Mouse (Mus musculus): ENCODE results near the gene Best3. TPM values are rescaled to one million over a fixed set of nuclear protein-coding genes. Genes with fewer than 3 reads are reported as not detected.
A peak's percentile ranks its signal among the peaks of the same experiment; 100 is the strongest.

Gene Best3
- polyA plus RNA-seq, 1 experiment from 2014 or later = 0.05 TPM

DNA sequence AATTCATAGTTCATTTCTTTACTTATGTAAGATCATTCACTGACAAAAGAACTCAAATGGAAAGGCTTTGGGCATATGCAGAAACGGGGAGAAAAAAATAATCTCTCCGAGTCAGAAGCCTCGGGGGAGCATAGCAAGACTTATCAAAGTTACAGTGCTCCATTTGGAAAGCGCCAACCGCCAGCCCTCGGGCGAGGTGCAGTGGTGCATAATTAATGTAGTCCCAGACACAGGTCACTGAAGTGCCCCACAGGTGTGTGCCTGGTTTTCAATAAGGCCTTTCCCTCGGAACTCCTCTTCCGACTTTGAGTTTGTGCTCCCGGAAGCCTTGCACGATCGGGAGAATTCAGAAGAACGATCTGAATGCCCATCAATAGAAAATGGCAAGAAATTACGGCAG is 24.0 kb upstream of the Best3 start:
- Histone ChIP-seq H3K4me3 (no peak overlapping the region), H3K27ac (no peak overlapping the region), H3K4me1 (peaks cover 25% of the 10 kb centered on the region), H3K9me3 (replicated peaks) (no peaks in the 10 kb centered on the region), H3K27me3 (ENCODE audit: low read depth, poor library complexity, severe bottlenecking) (no peaks in the 10 kb centered on the region), H3K36me3 (no peaks in the 10 kb centered on the region)
- 82% methylated on average over 14 of the region's 14 CpGs for WGBS
- DNase-seq (ENCODE audit: low spot score) = no peak

GRCm38 (mm10) chr10:116962803-116963202 is 23.3 kb upstream of the Best3 start:
- WGBS = 59% methylated on average over 17 of the region's 17 CpGs
- Histone ChIP-seq H3K36me3 (no peaks in the 10 kb centered on the region), H3K4me1 (peaks cover 25% of the 10 kb centered on the region), H3K9me3 (replicated peaks) (no peaks in the 10 kb centered on the region), H3K27me3 (ENCODE audit: low read depth, poor library complexity, severe bottlenecking) (no peaks in the 10 kb centered on the region), H3K4me3 (no peak overlapping the region), H3K27ac (0 out of 2 replicates have a peak overlapping the region, but pooled peaks have one; percentile 26)
- DNase-seq (ENCODE audit: low spot score) = no peak

DNA sequence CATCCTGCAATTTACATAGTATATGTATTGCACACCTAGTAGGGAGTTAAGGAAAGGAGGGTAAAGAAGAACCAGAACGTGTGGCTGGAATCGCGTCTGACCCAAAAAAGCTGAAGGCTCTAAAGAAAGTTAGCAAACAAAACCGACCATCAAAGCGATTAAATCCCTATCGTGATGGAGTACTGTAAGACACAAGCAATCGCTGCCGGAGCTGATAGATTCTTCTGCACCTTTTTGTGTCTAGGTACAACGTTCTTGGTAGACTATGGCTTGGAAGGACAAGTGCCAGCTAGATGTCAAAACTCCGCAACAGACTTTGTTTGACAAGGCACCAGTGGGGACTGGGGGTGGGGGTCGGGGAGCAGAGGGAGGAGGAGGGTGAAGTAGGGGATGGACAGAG is 22.0 kb upstream of the Best3 start:
- 82% methylated on average over 11 of the region's 11 CpGs for WGBS
- no peaks in the 10 kb centered on the region for H3K36me3 ChIP-seq
- no peaks in the 10 kb centered on the region for H3K9me3 ChIP-seq (replicated peaks)
- no peaks in the 10 kb centered on the region for H3K27me3 ChIP-seq (ENCODE audit: low read depth, poor library complexity, severe bottlenecking)
- peaks cover 25% of the 10 kb centered on the region for H3K4me1 ChIP-seq
- H3K4me3 ChIP-seq = no peak overlapping the region
- no peak overlapping the region for H3K27ac ChIP-seq
- no peak for DNase-seq (ENCODE audit: low spot score)

- DNase-seq (ENCODE audit: low spot score) = no peak
- no peak overlapping the region for H3K4me3 ChIP-seq
- 0 out of 2 replicates have a peak overlapping the region, but pooled peaks have one; percentile 14 for H3K27ac ChIP-seq
- H3K9me3 ChIP-seq (replicated peaks) = no peaks in the 10 kb centered on the region
- 78% methylated on average over 4 of the region's 4 CpGs for WGBS
- H3K4me1 ChIP-seq = peaks cover 25% of the 10 kb centered on the region
- no peaks in the 10 kb centered on the region for H3K27me3 ChIP-seq (ENCODE audit: low read depth, poor library complexity, severe bottlenecking)
- H3K36me3 ChIP-seq = no peaks in the 10 kb centered on the region
These were observed 21.5 kb upstream of the Best3 start for GRCm38 (mm10) chr10:116964571-116964970.

DNA sequence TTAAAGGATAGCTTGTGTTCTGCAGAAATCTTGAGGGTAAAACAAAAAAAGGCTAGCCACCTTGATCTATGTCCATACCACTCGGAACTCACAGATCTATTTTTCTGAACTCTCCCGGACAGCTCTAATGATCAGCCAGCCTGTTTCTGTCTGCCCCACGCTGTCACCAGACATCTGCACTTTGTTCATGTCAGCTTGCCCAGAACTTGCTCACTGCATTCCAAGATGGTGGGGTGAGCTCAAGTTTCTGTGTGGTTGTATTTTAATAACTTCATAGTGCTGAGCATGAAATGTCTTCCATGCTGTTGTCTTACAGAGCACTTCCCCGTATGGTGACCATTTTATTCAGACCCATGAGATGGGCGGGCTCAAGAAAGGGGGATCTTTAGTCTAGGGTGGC is 20.8 kb upstream of the Best3 start:
- WGBS = 48% methylated on average over 5 of the region's 5 CpGs
- H3K27me3 ChIP-seq (ENCODE audit: low read depth, poor library complexity, severe bottlenecking) = no peaks in the 10 kb centered on the region
- no peaks in the 10 kb centered on the region for H3K9me3 ChIP-seq (replicated peaks)
- peak; percentile 58 for DNase-seq (ENCODE audit: low spot score)
- no peak overlapping the region for H3K4me3 ChIP-seq
- peak overlapping the region; percentile 50; the same call in 1 of the 2 replicates for H3K27ac ChIP-seq
- H3K36me3 ChIP-seq = no peaks in the 10 kb centered on the region
- peaks cover 25% of the 10 kb centered on the region for H3K4me1 ChIP-seq

GRCm38 (mm10) chr10:116966065-116966464 is 20.0 kb upstream of the Best3 start:
- Histone ChIP-seq H3K27ac (0 out of 2 replicates have a peak overlapping the region, but pooled peaks have one; percentile 50), H3K4me3 (no peak overlapping the region), H3K27me3 (ENCODE audit: low read depth, poor library complexity, severe bottlenecking) (no peaks in the 10 kb centered on the region), H3K36me3 (no peaks in the 10 kb centered on the region), H3K9me3 (replicated peaks) (no peaks in the 10 kb centered on the region), H3K4me1 (peaks cover 25% of the 10 kb centered on the region)
- WGBS = 74% methylated on average over 6 of the region's 6 CpGs
- no peak for DNase-seq (ENCODE audit: low spot score)

DNA sequence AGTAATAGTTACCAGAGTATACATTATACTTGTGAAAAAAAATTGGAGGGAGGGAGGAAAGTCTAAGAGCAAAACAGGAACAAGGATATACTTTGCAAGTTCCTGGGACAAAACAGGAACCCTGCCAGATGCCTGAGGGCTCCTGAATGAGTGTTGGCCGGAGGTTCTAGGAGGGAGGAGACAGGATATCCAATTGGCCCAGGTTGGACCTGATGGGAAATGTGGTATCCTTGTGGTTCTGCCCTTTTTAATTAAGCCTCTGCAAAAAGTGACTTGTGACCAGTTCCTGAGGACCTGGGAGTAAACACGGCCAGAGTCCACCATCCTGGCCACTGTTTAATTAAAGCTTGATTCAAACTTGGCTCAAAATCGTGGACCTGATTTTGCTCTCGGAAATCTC is 17.4 kb upstream of the Best3 start:
- H3K4me1 ChIP-seq = peaks cover 18% of the 10 kb centered on the region
- H3K9me3 ChIP-seq (replicated peaks) = no peaks in the 10 kb centered on the region
- DNase-seq (ENCODE audit: low spot score) = no peak
- WGBS = 90% methylated on average over 4 of the region's 4 CpGs
- no peaks in the 10 kb centered on the region for H3K36me3 ChIP-seq
- H3K4me3 ChIP-seq = no peak overlapping the region
- H3K27me3 ChIP-seq (ENCODE audit: low read depth, poor library complexity, severe bottlenecking) = no peaks in the 10 kb centered on the region
- no peak overlapping the region for H3K27ac ChIP-seq

- no peak for DNase-seq (ENCODE audit: low spot score)
- Histone ChIP-seq H3K36me3 (no peaks in the 10 kb centered on the region), H3K4me3 (no peak within 1 kb of the TSS), H3K9me3 (replicated peaks) (no peaks in the 10 kb centered on the region), H3K4me1 (peaks cover 4% of the 10 kb centered on the region; the same call in 1 of the 2 replicates), H3K27me3 (ENCODE audit: low read depth, poor library complexity, severe bottlenecking) (no peaks in the 10 kb centered on the region), H3K27ac (no peak within 1 kb of the TSS)
- 96% methylated on average over 6 of the region's 6 CpGs for WGBS
These were observed 13.6 kb upstream of the Best3 start, which contains the start of gene Gm10271 for GRCm38 (mm10) chr10:116972509-116972908. Gene Gm10271 (minus strand): TSS chr10:116972609.

- H3K4me3 ChIP-seq = no peak overlapping the region
- 48% methylated on average over 4 of the region's 4 CpGs for WGBS
- no peaks in the 10 kb centered on the region for H3K27me3 ChIP-seq (ENCODE audit: low read depth, poor library complexity, severe bottlenecking)
- no peaks in the 10 kb centered on the region for H3K9me3 ChIP-seq (replicated peaks)
- no peak overlapping the region for H3K27ac ChIP-seq
- H3K4me1 ChIP-seq = peaks cover 4% of the 10 kb centered on the region; the same call in 1 of the 2 replicates
- H3K36me3 ChIP-seq = no peaks in the 10 kb centered on the region
- DNase-seq (ENCODE audit: low spot score) = no peak
These were observed 8.7 kb upstream of the Best3 start for GRCm38 (mm10) chr10:116977455-116977854.

DNA sequence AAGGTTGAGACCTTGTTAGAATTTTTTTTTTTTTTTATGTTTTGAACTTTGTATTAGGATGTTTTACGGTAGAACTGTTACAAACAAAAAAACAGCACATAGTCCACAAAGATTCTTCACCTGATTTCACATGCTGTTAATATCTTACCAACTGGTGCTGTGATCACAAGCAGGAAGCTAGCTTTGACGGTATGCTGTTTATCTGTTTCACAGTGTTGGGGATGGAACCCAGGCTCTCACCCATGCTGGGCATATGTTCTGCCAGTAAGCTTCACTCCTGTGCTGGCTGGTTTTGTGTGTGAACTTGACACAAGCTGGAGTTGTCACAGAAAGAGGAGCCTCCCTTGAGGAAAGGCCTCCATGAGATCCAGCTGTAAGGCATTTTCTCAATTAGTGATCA is 8.3 kb upstream of the Best3 start:
- H3K27me3 ChIP-seq (ENCODE audit: low read depth, poor library complexity, severe bottlenecking) = no peaks in the 10 kb centered on the region
- no peak overlapping the region for H3K27ac ChIP-seq
- peaks cover 4% of the 10 kb centered on the region; the same call in 1 of the 2 replicates for H3K4me1 ChIP-seq
- no peak overlapping the region for H3K4me3 ChIP-seq
- no peak for DNase-seq (ENCODE audit: low spot score)
- WGBS = 85% methylated on average over 2 of the region's 2 CpGs
- H3K9me3 ChIP-seq (replicated peaks) = no peaks in the 10 kb centered on the region
- no peaks in the 10 kb centered on the region for H3K36me3 ChIP-seq

- Histone ChIP-seq H3K4me1 (peaks cover 4% of the 10 kb centered on the region; the same call in 1 of the 2 replicates), H3K36me3 (no peaks in the 10 kb centered on the region), H3K27ac (no peak overlapping the region), H3K27me3 (ENCODE audit: low read depth, poor library complexity, severe bottlenecking) (no peaks in the 10 kb centered on the region), H3K4me3 (no peak overlapping the region), H3K9me3 (replicated peaks) (no peaks in the 10 kb centered on the region)
- no peak for DNase-seq (ENCODE audit: low spot score)
- 92% methylated on average over 9 of the region's 9 CpGs for WGBS
These were observed 7.3 kb upstream of the Best3 start for GRCm38 (mm10) chr10:116978841-116979240.

- Histone ChIP-seq H3K9me3 (replicated peaks) (no peaks in the 10 kb centered on the region), H3K4me3 (no peak overlapping the region), H3K36me3 (no peaks in the 10 kb centered on the region), H3K4me1 (peaks cover 4% of the 10 kb centered on the region; the same call in 1 of the 2 replicates), H3K27ac (no peak overlapping the region), H3K27me3 (ENCODE audit: low read depth, poor library complexity, severe bottlenecking) (no peaks in the 10 kb centered on the region)
- 89% methylated on average over 4 of the region's 4 CpGs for WGBS
- no peak for DNase-seq (ENCODE audit: low spot score)
These were observed 5.8 kb upstream of the Best3 start for GRCm38 (mm10) chr10:116980273-116980672.

DNA sequence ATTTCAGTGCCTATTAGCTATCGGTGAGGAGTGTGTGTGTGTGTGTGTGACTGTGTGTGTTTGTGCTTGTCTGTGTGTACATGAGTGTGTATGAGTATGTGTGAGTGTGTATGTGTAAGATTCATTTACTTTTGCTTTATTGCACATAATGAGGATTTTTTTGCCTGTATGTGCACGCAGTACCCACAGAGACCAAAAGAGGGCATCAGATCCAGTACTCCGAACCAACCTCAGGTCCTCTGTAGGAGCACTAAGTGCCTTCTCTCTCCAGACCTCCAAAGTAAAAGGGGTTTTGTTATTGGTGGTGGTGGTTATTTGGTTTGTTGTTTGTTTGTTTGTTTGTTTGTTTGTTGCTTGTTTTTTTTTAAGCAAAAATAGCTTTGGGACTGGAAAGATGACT is 5.2 kb upstream of the Best3 start:
- WGBS = 63% methylated on average over 3 of the region's 3 CpGs
- H3K4me3 ChIP-seq = no peak overlapping the region

DNA sequence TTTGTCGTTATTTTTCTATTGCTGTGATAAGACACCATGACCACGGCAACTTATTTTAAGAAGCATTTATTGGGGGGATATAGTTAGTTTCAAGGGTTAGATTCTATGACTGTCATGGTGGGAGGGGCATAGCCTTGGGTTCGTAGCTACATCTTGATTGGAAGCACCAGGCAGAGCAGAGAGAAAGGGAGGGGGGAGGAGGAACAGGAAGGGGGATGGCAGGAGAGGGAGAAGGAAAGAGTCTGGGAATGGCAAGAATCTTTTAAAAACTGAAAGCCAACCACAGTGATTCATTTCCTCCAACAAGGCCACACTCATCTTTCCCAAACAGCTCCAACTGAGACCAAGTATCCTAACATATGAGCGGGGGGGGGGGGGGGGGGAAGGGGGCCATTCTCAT is 3.6 kb upstream of the Best3 start:
- WGBS = 77% methylated on average over 3 of the region's 4 CpGs
- H3K9me3 ChIP-seq (replicated peaks) = no peaks in the 10 kb centered on the region

More for the DNA sequence above, 5.2 kb upstream of the Best3 start:
- Histone ChIP-seq H3K27me3 (ENCODE audit: low read depth, poor library complexity, severe bottlenecking) (no peaks in the 10 kb centered on the region), H3K36me3 (no peaks in the 10 kb centered on the region), H3K27ac (no peak overlapping the region), H3K9me3 (replicated peaks) (no peaks in the 10 kb centered on the region), H3K4me1 (peaks cover 4% of the 10 kb centered on the region; the same call in 1 of the 2 replicates)
- DNase-seq (ENCODE audit: low spot score) = peak; percentile 40

More for the DNA sequence above, 3.6 kb upstream of the Best3 start:
- Histone ChIP-seq H3K36me3 (no peaks in the 10 kb centered on the region), H3K27ac (no peak overlapping the region), H3K4me3 (no peak overlapping the region), H3K27me3 (ENCODE audit: low read depth, poor library complexity, severe bottlenecking) (0 out of 2 replicates have a peak, but pooled peaks cover 7% of the 10 kb centered on the region), H3K4me1 (peaks cover 8% of the 10 kb centered on the region)
- no peak for DNase-seq (ENCODE audit: low spot score)

Measured in limb, embryonic 10.5 days (tissue).